Mouse (Mus musculus) spleen, adult 2 months (tissue): Measurements from ENCODE around the gene Cltc.

ENCODE experiments used
- CTCF ChIP-seq: fragments of 200-500 bp; IDR thresholded peaks from 2 replicates; pipeline ENCODE4 v1.5.1; 2011; ENCODE audit warnings: mild to moderate bottlenecking, inconsistent platforms; ENCODE audit not compliant: insufficient read depth, insufficient read length, insufficient replicate concordance; ENCODE audit errors: extremely low read depth
- POLR2A ChIP-seq: fragments of 200-500 bp; IDR thresholded peaks from 2 replicates; pipeline ENCODE4 v1.6.1; 2011; ENCODE audit warnings: low read depth, low read length, inconsistent platforms

DNA sequence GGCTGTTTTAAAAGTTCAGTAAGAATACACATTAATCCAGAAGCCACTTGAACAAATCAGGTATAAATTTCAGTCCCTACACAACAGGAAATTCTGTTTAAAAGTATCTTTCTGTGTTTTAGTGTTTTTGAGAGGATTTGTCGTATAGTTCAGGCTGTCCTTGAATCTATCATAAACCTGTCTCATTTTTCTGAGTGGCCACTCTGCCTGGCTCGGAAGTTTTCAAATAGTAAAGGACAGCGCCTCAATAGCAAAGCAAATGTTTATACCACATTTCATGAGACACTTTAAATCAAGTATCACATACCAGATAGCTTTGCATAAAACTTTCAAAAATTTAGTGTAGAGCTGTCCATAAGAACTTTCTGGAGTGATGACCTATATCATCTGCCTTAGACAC is 39.0 kb downstream of the Cltc start:
- TF ChIP-seq CTCF (no peak), POLR2A (no peak)
